16 mouse cellular contexts compared by ENCODE assay signal in genomic region chr6:118071416-118071815, GRCm38 (mm10).
"Had no signal": no experiment of that assay in that cellular context is flagged by ENCODE, and none has a peak within 500 bp of the region (broad histone marks: within the 10 kb centered on the region; RNA-seq: fewer than 3 reads in every experiment).

No protein-coding gene starts in this region.

- H3K36me3 ChIP-seq: kidney, embryonic 15.5 days; limb, embryonic 15.5 days; liver, embryonic 13.5 days; lung, embryonic 15.5 days; midbrain, embryonic 15.5 days; neural tube, embryonic 12.5 days had no signal

- H3K9ac ChIP-seq: kidney, embryonic 15.5 days; limb, embryonic 15.5 days; liver, embryonic 13.5 days; liver, postnatal 0 days; lung, embryonic 15.5 days; midbrain, embryonic 15.5 days; neural tube, embryonic 12.5 days had no signal

- H3K9me3 ChIP-seq: kidney, embryonic 15.5 days; limb, embryonic 15.5 days; liver, embryonic 13.5 days; lung, embryonic 15.5 days; megakaryocyte, embryonic 14.5 days; midbrain, embryonic 15.5 days; neural tube, embryonic 12.5 days had no signal

- H3K27me3 ChIP-seq: midbrain, embryonic 15.5 days had no signal

- ATAC-seq: liver, postnatal 0 days; midbrain, embryonic 15.5 days had no signal

- H3K4me3 ChIP-seq: kidney, embryonic 15.5 days; limb, embryonic 15.5 days; liver, embryonic 13.5 days; lung, embryonic 15.5 days; megakaryocyte, embryonic 14.5 days; midbrain, embryonic 15.5 days; neural tube, embryonic 12.5 days had no signal

- DNase-seq: kidney, adult 2 months; kidney, postnatal 14 days; liver, embryonic 13.5 days; liver, postnatal 0 days; lung, postnatal 14 days; right cerebral cortex, adult 18-20 months; right cerebral cortex, postnatal 25 days; thymus, postnatal 36 days had no signal

- H3K27ac ChIP-seq: kidney, embryonic 15.5 days; limb, embryonic 15.5 days; liver, embryonic 13.5 days; lung, embryonic 15.5 days; macrophage; midbrain, embryonic 15.5 days; neural tube, embryonic 12.5 days had no signal

- H3K4me2 ChIP-seq: kidney, embryonic 15.5 days; limb, embryonic 15.5 days; liver, embryonic 13.5 days; lung, embryonic 15.5 days; midbrain, embryonic 11.5 days; midbrain, embryonic 15.5 days; neural tube, embryonic 12.5 days had no signal
